Mouse (Mus musculus): ENCODE measurements around the gene Taok3. TPM values are rescaled to one million over a fixed set of nuclear protein-coding genes. Genes with fewer than 3 reads are reported as not detected.

The Taok3 gene
- polyA plus RNA-seq, 1 experiment: 40.6 TPM

- no peak overlapping the region for H3K4me3 ChIP-seq (ENCODE audit: insufficient read depth, low read length)
- H3K4me1 ChIP-seq (ENCODE audit: control insufficient read depth, insufficient read depth, low read length): no peaks in the 10 kb centered on the region
- TF ChIP-seq POLR2A (IDR thresholded peaks at IDR 0.05; ENCODE audit: extremely low read depth, insufficient read depth, low read length) (no peak), CTCF (IDR thresholded peaks at IDR 0.05; ENCODE audit: extremely low read depth, insufficient read depth, low read length) (no peak)
- no peak overlapping the region for H3K27ac ChIP-seq (ENCODE audit: insufficient read depth, low read length)
Observed at GRCm38 (mm10) chr5:117313420-117313819, 193.5 kb downstream of the Taok3 start.

GRCm38 (mm10) chr5:117313909-117314308 lies 194.0 kb downstream of the Taok3 start:
- Histone ChIP-seq H3K4me3 (ENCODE audit: insufficient read depth, low read length) (no peak overlapping the region), H3K4me1 (ENCODE audit: control insufficient read depth, insufficient read depth, low read length) (no peaks in the 10 kb centered on the region), H3K27ac (ENCODE audit: insufficient read depth, low read length) (no peak overlapping the region)
- TF ChIP-seq CTCF (IDR thresholded peaks at IDR 0.05; ENCODE audit: extremely low read depth, insufficient read depth, low read length) (no peak), POLR2A (IDR thresholded peaks at IDR 0.05; ENCODE audit: extremely low read depth, insufficient read depth, low read length) (no peak)

- H3K4me1 ChIP-seq (ENCODE audit: control insufficient read depth, insufficient read depth, low read length): no peaks in the 10 kb centered on the region
- TF ChIP-seq CTCF (IDR thresholded peaks at IDR 0.05; ENCODE audit: extremely low read depth, insufficient read depth, low read length) (no peak), POLR2A (IDR thresholded peaks at IDR 0.05; ENCODE audit: extremely low read depth, insufficient read depth, low read length) (no peak)
- no peak overlapping the region for H3K4me3 ChIP-seq (ENCODE audit: insufficient read depth, low read length)
- H3K27ac ChIP-seq (ENCODE audit: insufficient read depth, low read length): no peak overlapping the region
Observed at GRCm38 (mm10) chr5:117314587-117315428, 194.9 kb downstream of the Taok3 start.

DNA sequence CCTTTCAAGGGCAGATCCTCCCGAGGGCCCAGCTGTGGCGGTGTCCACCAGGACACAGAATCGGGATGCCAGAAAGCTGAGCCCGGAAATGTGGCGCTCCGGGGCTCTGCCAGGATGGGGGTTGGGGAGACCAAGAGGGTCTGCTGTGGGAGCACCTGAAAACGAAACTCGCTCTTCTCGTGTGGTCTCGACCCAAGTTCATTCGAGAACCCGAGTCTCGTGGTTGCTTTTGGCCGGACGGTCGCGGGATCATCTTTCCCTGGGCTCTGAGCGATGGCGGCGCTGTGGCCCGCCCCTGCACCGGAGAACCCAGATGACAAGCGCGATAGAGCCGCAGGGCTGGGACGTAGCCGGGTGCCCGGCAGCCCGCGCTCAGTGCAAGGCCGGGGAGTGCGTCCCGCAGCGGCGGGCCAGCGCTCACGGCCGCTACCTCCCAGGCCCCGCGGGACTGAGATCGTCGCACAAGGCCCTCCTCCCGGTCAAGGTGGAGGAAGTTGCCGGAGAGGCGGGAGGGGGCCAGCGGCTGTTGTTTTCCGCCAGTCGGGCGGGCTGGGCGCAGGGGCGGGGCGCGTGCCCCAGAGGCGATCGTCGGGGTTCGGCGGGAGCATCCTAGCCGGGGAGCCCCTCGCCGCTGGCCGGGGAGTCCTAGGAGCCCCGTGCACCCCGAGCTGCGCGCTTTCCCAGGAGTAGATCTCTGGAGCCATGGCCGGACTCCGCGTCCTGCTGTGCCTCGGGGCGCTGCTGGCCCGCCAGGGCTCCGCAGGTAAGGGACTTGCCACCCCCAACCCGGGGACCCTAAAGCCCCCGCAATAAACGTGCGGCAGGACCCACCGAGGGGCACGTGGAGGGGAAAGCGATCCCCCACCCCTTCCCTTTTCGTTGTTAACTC lies 199.1 kb downstream of the Taok3 start, which contains the start of gene Vsig10:
TSS of gene Vsig10 (plus strand) at position 343 of the 889 bp plus-strand sequence.
- no peak within 1 kb of the TSS for H3K27ac ChIP-seq (ENCODE audit: insufficient read depth, low read length)
- TF ChIP-seq POLR2A (IDR thresholded peaks at IDR 0.05; ENCODE audit: extremely low read depth, insufficient read depth, low read length): no peak
- no peak for TF ChIP-seq CTCF (IDR thresholded peaks at IDR 0.05; ENCODE audit: extremely low read depth, insufficient read depth, low read length)
- H3K4me1 ChIP-seq (ENCODE audit: control insufficient read depth, insufficient read depth, low read length): no peaks in the 10 kb centered on the region
- peak within 1 kb of the TSS; percentile 48 for H3K4me3 ChIP-seq (ENCODE audit: insufficient read depth, low read length)

DNA sequence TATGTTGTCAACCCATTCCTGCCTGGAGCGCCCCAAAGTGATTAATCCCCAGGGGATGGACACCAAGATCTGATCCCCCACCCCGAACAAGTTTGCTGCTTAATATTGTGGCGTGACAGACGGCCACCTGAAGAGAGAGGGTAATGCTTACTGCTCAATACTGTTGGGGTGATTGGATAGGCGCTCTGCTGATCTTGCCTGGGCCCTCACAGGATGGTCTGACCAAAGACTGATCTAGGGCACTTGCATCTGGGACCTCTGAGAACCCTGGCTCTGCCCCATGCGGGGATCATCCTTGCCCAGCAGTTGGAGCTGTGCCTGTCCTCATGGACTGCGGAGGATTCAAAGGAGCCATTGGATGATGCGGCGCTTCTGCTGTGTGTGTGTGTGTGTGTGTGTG lies 203.8 kb downstream of the Taok3 start:
- TF ChIP-seq POLR2A (IDR thresholded peaks at IDR 0.05; ENCODE audit: extremely low read depth, insufficient read depth, low read length) (no peak), CTCF (IDR thresholded peaks at IDR 0.05; ENCODE audit: extremely low read depth, insufficient read depth, low read length) (no peak)
- Histone ChIP-seq H3K4me1 (ENCODE audit: control insufficient read depth, insufficient read depth, low read length) (no peaks in the 10 kb centered on the region), H3K4me3 (ENCODE audit: insufficient read depth, low read length) (no peak overlapping the region), H3K27ac (ENCODE audit: insufficient read depth, low read length) (no peak overlapping the region)

Other genes starting within 250 kb of the Taok3 start
- 110 and 129 TPM in 2 replicates for gene Suds3, start 4.0 kb upstream of the Taok3 start, polyA plus RNA-seq (2012; rRNA removed)
- 738 and 746 TPM in 2 replicates for gene Pebp1, start 167.5 kb downstream of the Taok3 start, polyA plus RNA-seq (2012; rRNA removed)
- gene Vsig10, start 199.0 kb downstream of the Taok3 start, polyA plus RNA-seq (2012; rRNA removed): 2.1 and 2.9 TPM in 2 replicates
- gene Wsb2, start 237.2 kb downstream of the Taok3 start, polyA plus RNA-seq (2012; rRNA removed): 414 and 428 TPM in 2 replicates